Mouse (Mus musculus): ENCODE measurements around the gene Hrh2. TPM values are rescaled to one million over a fixed set of nuclear protein-coding genes. Genes with fewer than 3 reads are reported as not detected.

The Hrh2 gene
- 0.09 and 0.11 TPM in 2 replicates for polyA plus RNA-seq (2015; fragmentation: Nextera tagmentation; extraction: Ambion mirVana)

- H3K4me1 ChIP-seq (replicated peaks): 0 out of 2 replicates have a peak, but pooled peaks cover 4% of the 10 kb centered on the region
- H3K9me3 ChIP-seq: no peaks in the 10 kb centered on the region
- H3K9ac ChIP-seq: no peak within 1 kb of the TSS
- ATAC-seq: no peak
- H3K4me3 ChIP-seq (replicated peaks): peak within 1 kb of the TSS; percentile 17
- H3K36me3 ChIP-seq: no peaks in the 10 kb centered on the region
- H3K4me2 ChIP-seq (replicated peaks): peak within 1 kb of the TSS; percentile 60
- H3K27ac ChIP-seq: no peak within 1 kb of the TSS
- WGBS: 2% methylated on average over 31 of the region's 31 CpGs
- peaks cover 22% of the 10 kb centered on the region for H3K27me3 ChIP-seq (replicated peaks)
Observed at GRCm38 (mm10) chr13:54192021-54192481, at the start of gene Hrh2. Gene Hrh2 (plus strand): TSS chr13:54192129.

- H3K36me3 ChIP-seq: no peaks in the 10 kb centered on the region
- H3K27ac ChIP-seq: no peak overlapping the region
- no peak overlapping the region for H3K4me3 ChIP-seq (replicated peaks)
- no peak overlapping the region for H3K4me2 ChIP-seq (replicated peaks)
- no peaks in the 10 kb centered on the region for H3K4me1 ChIP-seq (replicated peaks)
- H3K9me3 ChIP-seq: no peaks in the 10 kb centered on the region
- no peak overlapping the region for H3K9ac ChIP-seq
- no peak for ATAC-seq
- H3K27me3 ChIP-seq (replicated peaks): 0 out of 2 replicates have a peak, but pooled peaks cover 2% of the 10 kb centered on the region
- WGBS: 39% methylated on average over 5 of the region's 5 CpGs
Observed at GRCm38 (mm10) chr13:54143788-54144187, 48.1 kb upstream of the Hrh2 start.

GRCm38 (mm10) chr13:54144624-54145023, 47.3 kb upstream of the Hrh2 start:
- no peak for ATAC-seq
- Histone ChIP-seq H3K27ac (no peak overlapping the region), H3K4me1 (replicated peaks) (no peaks in the 10 kb centered on the region), H3K27me3 (replicated peaks) (0 out of 2 replicates have a peak, but pooled peaks cover 2% of the 10 kb centered on the region), H3K4me3 (replicated peaks) (no peak overlapping the region), H3K9ac (no peak overlapping the region), H3K9me3 (no peaks in the 10 kb centered on the region), H3K36me3 (no peaks in the 10 kb centered on the region), H3K4me2 (replicated peaks) (no peak overlapping the region)
- WGBS: 65% methylated on average over 5 of the region's 5 CpGs

- Histone ChIP-seq H3K27ac (no peak overlapping the region), H3K27me3 (replicated peaks) (no peaks in the 10 kb centered on the region), H3K36me3 (no peaks in the 10 kb centered on the region), H3K4me2 (replicated peaks) (no peak overlapping the region), H3K4me1 (replicated peaks) (no peaks in the 10 kb centered on the region), H3K9ac (no peak overlapping the region), H3K4me3 (replicated peaks) (no peak overlapping the region), H3K9me3 (no peaks in the 10 kb centered on the region)
- ATAC-seq: no peak
- 71% methylated on average over 1 of the region's 1 CpGs for WGBS
Observed at GRCm38 (mm10) chr13:54147328-54147727, 44.6 kb upstream of the Hrh2 start.

GRCm38 (mm10) chr13:54152421-54152820, 39.5 kb upstream of the Hrh2 start:
- H3K4me1 ChIP-seq (replicated peaks): no peaks in the 10 kb centered on the region
- H3K27ac ChIP-seq: no peak overlapping the region
- no peak overlapping the region for H3K9ac ChIP-seq
- no peak for ATAC-seq
- H3K9me3 ChIP-seq: no peaks in the 10 kb centered on the region
- H3K4me3 ChIP-seq (replicated peaks): no peak overlapping the region
- H3K4me2 ChIP-seq (replicated peaks): no peak overlapping the region
- WGBS: 79% methylated on average over 1 of the region's 1 CpGs
- no peaks in the 10 kb centered on the region for H3K27me3 ChIP-seq (replicated peaks)
- H3K36me3 ChIP-seq: no peaks in the 10 kb centered on the region

- no peak overlapping the region for H3K4me2 ChIP-seq (replicated peaks)
- H3K4me1 ChIP-seq (replicated peaks): no peaks in the 10 kb centered on the region
- H3K27me3 ChIP-seq (replicated peaks): no peaks in the 10 kb centered on the region
- H3K4me3 ChIP-seq (replicated peaks): no peak overlapping the region
- no peak overlapping the region for H3K9ac ChIP-seq
- WGBS: 55% methylated on average over 7 of the region's 7 CpGs
- H3K9me3 ChIP-seq: no peaks in the 10 kb centered on the region
- ATAC-seq: no peak
- H3K27ac ChIP-seq: no peak overlapping the region
- no peaks in the 10 kb centered on the region for H3K36me3 ChIP-seq
Observed at GRCm38 (mm10) chr13:54152911-54153310, 39.0 kb upstream of the Hrh2 start.

GRCm38 (mm10) chr13:54153672-54154218, 38.2 kb upstream of the Hrh2 start:
- Histone ChIP-seq H3K27me3 (replicated peaks) (no peaks in the 10 kb centered on the region), H3K4me2 (replicated peaks) (no peak overlapping the region), H3K9me3 (no peaks in the 10 kb centered on the region), H3K9ac (no peak overlapping the region), H3K4me3 (replicated peaks) (no peak overlapping the region), H3K36me3 (no peaks in the 10 kb centered on the region), H3K4me1 (replicated peaks) (no peaks in the 10 kb centered on the region), H3K27ac (no peak overlapping the region)
- ATAC-seq: no peak
- 20% methylated on average over 9 of the region's 9 CpGs for WGBS

GRCm38 (mm10) chr13:54155822-54156221, 36.1 kb upstream of the Hrh2 start:
- H3K27ac ChIP-seq: no peak overlapping the region
- 88% methylated on average over 2 of the region's 2 CpGs for WGBS
- no peak overlapping the region for H3K9ac ChIP-seq
- H3K9me3 ChIP-seq: no peaks in the 10 kb centered on the region
- H3K4me1 ChIP-seq (replicated peaks): no peaks in the 10 kb centered on the region
- no peaks in the 10 kb centered on the region for H3K36me3 ChIP-seq
- no peak overlapping the region for H3K4me2 ChIP-seq (replicated peaks)
- no peak for ATAC-seq
- H3K27me3 ChIP-seq (replicated peaks): no peaks in the 10 kb centered on the region
- H3K4me3 ChIP-seq (replicated peaks): no peak overlapping the region

- Histone ChIP-seq H3K4me3 (replicated peaks) (no peak overlapping the region), H3K27me3 (replicated peaks) (no peaks in the 10 kb centered on the region), H3K9me3 (no peaks in the 10 kb centered on the region), H3K4me1 (replicated peaks) (no peaks in the 10 kb centered on the region), H3K9ac (no peak overlapping the region), H3K27ac (no peak overlapping the region), H3K4me2 (replicated peaks) (no peak overlapping the region), H3K36me3 (no peaks in the 10 kb centered on the region)
- 17% methylated on average over 7 of the region's 7 CpGs for WGBS
- no peak for ATAC-seq
Observed at GRCm38 (mm10) chr13:54159256-54159655, 32.7 kb upstream of the Hrh2 start.

GRCm38 (mm10) chr13:54159756-54160155, 32.2 kb upstream of the Hrh2 start:
- Histone ChIP-seq H3K27me3 (replicated peaks) (no peaks in the 10 kb centered on the region), H3K4me3 (replicated peaks) (no peak overlapping the region), H3K36me3 (no peaks in the 10 kb centered on the region), H3K4me1 (replicated peaks) (no peaks in the 10 kb centered on the region), H3K27ac (no peak overlapping the region), H3K4me2 (replicated peaks) (no peak overlapping the region), H3K9ac (no peak overlapping the region), H3K9me3 (no peaks in the 10 kb centered on the region)
- no peak for ATAC-seq
- 75% methylated on average over 11 of the region's 11 CpGs for whole genome bisulfite sequencing

GRCm38 (mm10) chr13:54160546-54160945, 31.4 kb upstream of the Hrh2 start:
- Histone ChIP-seq H3K27ac (no peak overlapping the region), H3K9me3 (no peaks in the 10 kb centered on the region), H3K4me1 (replicated peaks) (no peaks in the 10 kb centered on the region), H3K9ac (no peak overlapping the region), H3K4me3 (replicated peaks) (no peak overlapping the region), H3K4me2 (replicated peaks) (no peak overlapping the region), H3K27me3 (replicated peaks) (no peaks in the 10 kb centered on the region), H3K36me3 (no peaks in the 10 kb centered on the region)
- WGBS: 32% methylated on average over 1 of the region's 1 CpGs
- ATAC-seq: no peak

- Histone ChIP-seq H3K27me3 (replicated peaks) (no peaks in the 10 kb centered on the region), H3K9ac (no peak overlapping the region), H3K4me1 (replicated peaks) (no peaks in the 10 kb centered on the region), H3K27ac (no peak overlapping the region), H3K36me3 (no peaks in the 10 kb centered on the region), H3K4me3 (replicated peaks) (no peak overlapping the region), H3K4me2 (replicated peaks) (no peak overlapping the region), H3K9me3 (no peaks in the 10 kb centered on the region)
- 64% methylated on average over 2 of the region's 2 CpGs for WGBS
- no peak for ATAC-seq
Observed at GRCm38 (mm10) chr13:54161514-54161913, 30.4 kb upstream of the Hrh2 start.

- H3K27me3 ChIP-seq (replicated peaks): no peaks in the 10 kb centered on the region
- 78% methylated on average over 8 of the region's 8 CpGs for WGBS
- no peaks in the 10 kb centered on the region for H3K36me3 ChIP-seq
Observed at GRCm38 (mm10) chr13:54163363-54163762, 28.6 kb upstream of the Hrh2 start.

More at GRCm38 (mm10) chr13:54163363-54163762, 28.6 kb upstream of the Hrh2 start:
- no peak overlapping the region for H3K9ac ChIP-seq
- no peak overlapping the region for H3K4me2 ChIP-seq (replicated peaks)
- no peak for ATAC-seq
- H3K27ac ChIP-seq: no peak overlapping the region
- no peak overlapping the region for H3K4me3 ChIP-seq (replicated peaks)
- no peaks in the 10 kb centered on the region for H3K9me3 ChIP-seq
- H3K4me1 ChIP-seq (replicated peaks): no peaks in the 10 kb centered on the region
